Mouse (Mus musculus) midbrain, embryonic 16.5 days (tissue): ENCODE measurements around the gene 9930021J03Rik. TPM values are rescaled to one million over a fixed set of nuclear protein-coding genes. Genes with fewer than 3 reads are reported as not detected.

Experiments
- ATAC-seq: fragments of 200-750 bp; cut with Nextera tagmentation; 2 replicates; pipeline ENCODE4 v1.8.0; 2017; ENCODE audit warnings: moderate TSS enrichment
- H3K27ac ChIP-seq: fragments of 300-500 bp; sonication (generic); 2 replicates; pipeline ENCODE4 v1.5.1; 2014; ENCODE audit warnings: mild to moderate bottlenecking, low read length, mixed read lengths
- H3K27me3 ChIP-seq: fragments of 300-500 bp; sonication (generic); 2 replicates; pipeline ENCODE4 v1.6.1; 2014; ENCODE audit warnings: low read depth, low read length, mixed read lengths; ENCODE audit not compliant: control insufficient read depth, insufficient read depth
- H3K36me3 ChIP-seq: fragments of 300-500 bp; sonication (generic); 2 replicates; pipeline ENCODE4 v1.6.1; 2014; ENCODE audit warnings: mild to moderate bottlenecking, low read length, moderate library complexity, mixed read lengths; ENCODE audit not compliant: control insufficient read depth, insufficient read depth
- H3K4me1 ChIP-seq: fragments of 300-500 bp; sonication (generic); 2 replicates; pipeline ENCODE4 v1.6.1; 2014; ENCODE audit warnings: mild to moderate bottlenecking, low read length, mixed read lengths; ENCODE audit not compliant: control insufficient read depth, insufficient read depth
- H3K4me2 ChIP-seq: fragments of 300-500 bp; sonication (generic); 2 replicates; pipeline ENCODE4 v1.6.1; 2014; ENCODE audit warnings: mild to moderate bottlenecking, low read length, mixed read lengths
- H3K4me3 ChIP-seq: fragments of 300-500 bp; sonication (generic); 2 replicates; pipeline ENCODE4 v1.5.1; 2014; ENCODE audit warnings: low read depth, mild to moderate bottlenecking, low read length, moderate library complexity, mixed read lengths
- H3K9ac ChIP-seq: fragments of 300-500 bp; sonication (generic); 2 replicates; pipeline ENCODE4 v1.6.1; 2014; ENCODE audit warnings: low read depth, low read length, mixed read lengths
- H3K9me3 ChIP-seq: fragments of 300-500 bp; sonication (generic); replicated peaks from 2 replicates; pipeline ENCODE4 v1.6.1; 2014; ENCODE audit warnings: mild to moderate bottlenecking, low read length, mixed read lengths; ENCODE audit not compliant: control insufficient read depth, poor library complexity, severe bottlenecking
- WGBS: fragments of 180-500 bp; shearing (Covaris S2); extraction: QIAGEN DNeasy Blood & Tissue Kit; methylation state at CpG from one replicate; pipeline ENCODE4 v1.1.7; 2014; 5-methylcytosine and 5-hydroxymethylcytosine counted together
- polyA plus RNA-seq: library from polyadenylated mRNA; unstranded; fragments of >200 nt; fragmentation: Nextera tagmentation; extraction: Ambion mirVana; gene quantifications from 2 replicates; pipeline ENCODE4 v1.2.1, GENCODE M21; 2015

Gene 9930021J03Rik
- polyA plus RNA-seq, 1 experiment from 2014 or later = 6.5 TPM

DNA sequence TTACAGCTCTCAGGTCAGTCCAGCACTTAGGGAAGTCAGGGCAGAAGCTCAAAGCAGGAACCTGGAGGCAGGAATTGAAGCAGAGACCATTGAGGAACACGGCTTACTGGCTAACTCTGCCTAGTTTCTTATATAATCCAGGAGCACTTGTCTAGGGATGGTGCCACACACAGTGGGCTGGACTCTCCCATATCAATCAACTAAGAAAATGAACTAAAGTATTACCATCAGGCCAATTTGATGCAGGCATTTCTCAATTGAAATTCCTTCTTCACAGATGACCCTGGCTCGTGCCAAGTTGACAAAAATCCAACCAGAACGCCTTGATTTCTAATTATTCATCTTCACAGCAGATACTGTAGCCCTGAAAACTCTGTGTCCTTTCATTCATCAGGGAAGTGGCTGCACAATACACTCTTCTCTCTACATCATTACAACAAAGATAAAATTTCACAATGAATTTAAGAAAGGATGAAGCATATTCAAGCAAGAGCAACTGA is 32.9 kb upstream of the 9930021J03Rik start:
- H3K27me3 ChIP-seq = no peaks in the 10 kb centered on the region
- WGBS = 85% methylated on average over 3 of the region's 3 CpGs
- H3K4me3 ChIP-seq = no peak overlapping the region
- H3K9me3 ChIP-seq = no peaks in the 10 kb centered on the region
- no peak overlapping the region for H3K9ac ChIP-seq
- H3K36me3 ChIP-seq = no peaks in the 10 kb centered on the region
- ATAC-seq = no peak
- no peak overlapping the region for H3K4me2 ChIP-seq
- H3K27ac ChIP-seq = no peak overlapping the region
- peaks cover 4% of the 10 kb centered on the region for H3K4me1 ChIP-seq

DNA sequence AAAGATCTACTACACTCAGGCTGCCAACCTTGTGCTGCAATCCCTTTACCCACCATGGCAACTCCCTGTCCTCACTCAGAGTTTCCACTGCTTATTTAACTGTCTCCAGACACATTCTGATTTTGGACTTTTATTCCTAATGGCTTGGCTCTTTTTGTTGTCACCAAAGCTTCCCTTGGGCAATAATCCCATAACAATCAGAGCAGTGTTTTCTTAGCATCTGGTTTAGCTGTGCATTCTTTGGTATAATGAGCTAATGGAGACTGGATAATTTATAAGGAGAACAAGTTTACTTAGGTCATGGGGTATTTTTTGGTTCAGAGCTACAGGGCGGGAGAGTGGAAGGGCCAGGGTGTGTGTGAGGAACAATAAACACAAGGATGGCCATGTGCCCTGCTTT is 32.4 kb upstream of the 9930021J03Rik start:
- H3K27ac ChIP-seq = no peak overlapping the region
- no peak for ATAC-seq
- no peak overlapping the region for H3K4me3 ChIP-seq
- H3K4me1 ChIP-seq = 0 out of 2 replicates have a peak, but pooled peaks cover 2% of the 10 kb centered on the region
- H3K27me3 ChIP-seq = no peaks in the 10 kb centered on the region
- H3K9me3 ChIP-seq = no peaks in the 10 kb centered on the region
- 42% methylated on average over 1 of the region's 1 CpGs for WGBS
- no peak overlapping the region for H3K4me2 ChIP-seq
- no peaks in the 10 kb centered on the region for H3K36me3 ChIP-seq
- H3K9ac ChIP-seq = no peak overlapping the region

DNA sequence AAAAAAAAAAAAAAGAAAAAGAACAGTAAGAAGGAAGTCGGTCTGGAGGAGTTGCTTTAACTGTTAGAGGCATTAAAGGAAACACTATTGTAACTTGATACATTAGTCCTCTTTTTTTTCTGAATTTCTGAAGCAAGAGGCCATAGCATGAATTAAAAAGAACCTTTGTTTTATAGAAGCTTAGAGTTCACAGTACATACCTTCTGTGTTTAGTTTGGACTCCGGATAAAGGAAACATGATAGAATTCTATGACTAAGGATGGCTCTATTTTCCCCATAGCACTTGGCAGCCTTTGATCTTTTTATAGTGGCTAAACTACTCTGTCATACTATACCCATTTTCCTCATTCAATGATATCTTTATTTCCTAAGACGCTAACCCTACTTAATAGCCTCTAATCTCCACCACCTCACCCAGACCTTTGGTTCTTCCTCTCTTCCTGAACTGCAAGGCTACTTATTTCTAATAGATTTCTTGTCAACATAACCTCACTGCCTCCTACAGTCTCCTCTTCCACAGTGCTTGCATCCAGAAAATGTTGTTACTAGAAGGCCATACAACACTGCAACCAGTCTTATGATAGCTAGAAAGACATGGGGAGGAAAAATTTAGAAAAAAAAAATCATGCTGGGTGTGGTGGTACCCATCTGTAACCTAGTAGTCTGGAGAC is 29.7 kb upstream of the 9930021J03Rik start:
- Histone ChIP-seq H3K4me1 (no peaks in the 10 kb centered on the region), H3K4me3 (no peak overlapping the region), H3K27me3 (no peaks in the 10 kb centered on the region), H3K27ac (no peak overlapping the region), H3K9me3 (no peaks in the 10 kb centered on the region), H3K9ac (no peak overlapping the region), H3K36me3 (no peaks in the 10 kb centered on the region), H3K4me2 (no peak overlapping the region)
- ATAC-seq = no peak
- WGBS = 72% methylated on average over 3 of the region's 3 CpGs

DNA sequence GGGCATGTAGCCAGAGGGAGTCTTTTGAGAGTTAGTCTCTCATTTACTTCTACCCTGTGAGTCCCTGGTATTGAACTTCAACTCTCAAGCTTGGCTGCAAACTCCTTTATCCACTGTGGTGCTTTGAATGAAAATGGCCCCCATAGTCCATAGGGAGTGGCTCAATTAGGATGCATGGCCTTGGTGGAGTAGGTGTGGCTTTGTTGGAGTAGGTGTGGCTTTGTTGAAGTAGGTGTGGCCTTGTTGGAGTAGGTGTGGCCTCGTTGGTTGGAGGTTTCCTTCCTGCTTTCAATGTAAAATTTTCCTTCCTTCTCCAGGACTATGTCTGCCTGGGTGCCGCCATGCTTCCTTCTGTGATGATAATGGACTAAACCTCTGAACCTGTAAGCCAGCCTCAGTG is 25.1 kb upstream of the 9930021J03Rik start:
- H3K9ac ChIP-seq = no peak overlapping the region
- no peak overlapping the region for H3K27ac ChIP-seq
- no peak overlapping the region for H3K4me3 ChIP-seq
- H3K27me3 ChIP-seq = no peaks in the 10 kb centered on the region
- 78% methylated on average over 2 of the region's 2 CpGs for WGBS
- no peaks in the 10 kb centered on the region for H3K9me3 ChIP-seq
- no peak for ATAC-seq
- no peak overlapping the region for H3K4me2 ChIP-seq
- H3K36me3 ChIP-seq = no peaks in the 10 kb centered on the region
- no peaks in the 10 kb centered on the region for H3K4me1 ChIP-seq

DNA sequence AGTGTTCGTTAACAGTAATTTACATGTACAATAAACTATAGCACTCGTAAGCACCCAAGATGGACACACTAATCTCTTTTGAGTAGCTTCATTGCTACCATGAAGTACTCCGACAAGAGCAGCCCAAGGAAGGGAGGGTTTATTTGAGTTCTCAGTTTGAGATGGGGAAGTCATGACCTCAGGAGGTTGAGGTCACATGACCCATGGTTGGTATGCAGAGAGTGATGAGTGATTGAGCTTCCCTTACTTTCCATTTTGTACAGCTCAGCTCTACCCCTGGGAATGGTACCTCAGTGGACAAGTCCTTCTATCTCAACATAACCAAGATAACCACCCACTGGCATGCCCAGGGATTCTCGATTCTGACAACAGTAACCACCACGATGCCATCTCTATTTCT is 22.8 kb upstream of the 9930021J03Rik start:
- Histone ChIP-seq H3K4me1 (no peaks in the 10 kb centered on the region), H3K4me3 (no peak overlapping the region), H3K27me3 (no peaks in the 10 kb centered on the region), H3K4me2 (no peak overlapping the region), H3K9ac (no peak overlapping the region), H3K27ac (no peak overlapping the region), H3K9me3 (no peaks in the 10 kb centered on the region), H3K36me3 (no peaks in the 10 kb centered on the region)
- WGBS = 76% methylated on average over 5 of the region's 5 CpGs
- ATAC-seq = no peak

DNA sequence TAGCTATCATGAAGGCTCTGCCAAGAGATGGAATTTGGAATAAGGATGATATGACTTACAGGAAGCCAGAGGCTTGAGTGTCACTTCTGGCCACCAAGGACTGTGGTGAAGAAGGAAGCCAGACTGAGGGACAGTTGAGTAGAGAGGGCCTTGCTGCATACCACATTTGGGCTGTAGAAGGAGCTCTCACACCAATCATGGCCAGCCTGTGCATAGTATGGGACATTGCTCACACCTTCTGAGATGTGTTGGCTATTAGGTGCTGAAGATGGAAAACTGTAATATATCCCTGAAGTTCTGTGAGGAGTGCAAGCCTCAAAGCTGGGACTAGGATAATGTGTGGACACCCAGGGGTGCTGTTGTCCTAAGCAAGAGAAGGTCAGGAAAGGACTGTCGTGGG is 20.9 kb upstream of the 9930021J03Rik start:
- Histone ChIP-seq H3K4me3 (no peak overlapping the region), H3K9ac (no peak overlapping the region), H3K36me3 (no peaks in the 10 kb centered on the region), H3K27me3 (no peaks in the 10 kb centered on the region), H3K4me1 (no peaks in the 10 kb centered on the region), H3K27ac (no peak overlapping the region), H3K4me2 (no peak overlapping the region), H3K9me3 (no peaks in the 10 kb centered on the region)
- WGBS = 88% methylated on average over 1 of the region's 1 CpGs
- peak; percentile 91 for ATAC-seq

DNA sequence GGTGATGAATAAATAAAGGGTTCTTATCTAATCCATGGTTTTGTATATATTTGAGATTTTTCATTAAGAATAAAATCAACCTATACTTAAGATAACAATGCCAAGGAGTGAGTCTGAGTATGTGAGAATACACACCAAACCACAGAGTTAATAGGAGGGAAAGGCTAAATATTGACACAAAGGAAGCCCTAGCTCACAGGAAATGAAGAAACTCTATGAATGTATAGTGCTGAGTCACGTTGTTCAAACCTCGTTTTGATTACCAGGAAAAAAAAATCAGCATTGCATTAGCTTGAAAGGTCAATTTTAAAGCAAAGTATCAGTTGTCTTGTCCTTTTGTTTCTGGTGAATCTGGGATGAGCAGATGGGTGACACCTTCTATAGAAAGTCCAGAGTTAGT is 19.2 kb upstream of the 9930021J03Rik start:
- no peak for ATAC-seq
- WGBS = 65% methylated on average over 2 of the region's 2 CpGs
- Histone ChIP-seq H3K27me3 (no peaks in the 10 kb centered on the region), H3K9me3 (no peaks in the 10 kb centered on the region), H3K36me3 (no peaks in the 10 kb centered on the region), H3K4me1 (no peaks in the 10 kb centered on the region), H3K4me3 (no peak overlapping the region), H3K4me2 (no peak overlapping the region), H3K27ac (no peak overlapping the region), H3K9ac (no peak overlapping the region)

DNA sequence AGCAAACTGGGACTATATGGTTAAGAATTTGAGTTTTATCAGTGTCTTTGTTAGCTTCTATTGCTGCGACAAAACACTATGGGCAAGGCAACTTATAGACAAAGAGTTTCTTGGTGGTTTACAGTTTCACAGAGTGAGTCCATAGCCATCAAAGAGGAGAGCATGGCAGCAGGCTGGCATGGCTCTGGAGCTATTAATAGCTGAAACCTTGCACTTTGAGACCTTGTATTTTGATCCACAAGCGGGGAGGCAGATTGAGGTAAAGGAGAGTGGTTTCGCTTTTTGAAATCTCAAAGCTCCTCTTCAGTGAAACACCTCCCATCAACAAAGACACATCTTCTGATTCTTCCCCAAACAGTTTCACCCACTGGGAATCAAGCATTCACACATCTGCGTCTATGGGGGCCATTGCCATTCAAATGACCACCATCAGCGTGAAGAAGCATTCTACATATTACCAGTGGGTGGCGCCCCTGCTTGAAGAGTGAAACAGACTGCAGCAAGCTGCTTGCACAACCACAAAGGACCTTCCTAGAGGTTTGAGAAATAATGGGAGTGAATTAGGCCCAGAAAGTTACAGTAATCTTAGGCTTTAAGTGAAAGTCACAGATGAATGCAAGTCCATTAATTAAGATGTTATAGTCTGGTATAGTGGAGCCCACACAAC is 18.4 kb upstream of the 9930021J03Rik start:
- Histone ChIP-seq H3K4me2 (no peak overlapping the region), H3K9me3 (no peaks in the 10 kb centered on the region), H3K27ac (no peak overlapping the region), H3K9ac (no peak overlapping the region), H3K27me3 (no peaks in the 10 kb centered on the region), H3K4me1 (no peaks in the 10 kb centered on the region), H3K4me3 (no peak overlapping the region), H3K36me3 (no peaks in the 10 kb centered on the region)
- no peak for ATAC-seq
- 46% methylated on average over 6 of the region's 6 CpGs for WGBS

DNA sequence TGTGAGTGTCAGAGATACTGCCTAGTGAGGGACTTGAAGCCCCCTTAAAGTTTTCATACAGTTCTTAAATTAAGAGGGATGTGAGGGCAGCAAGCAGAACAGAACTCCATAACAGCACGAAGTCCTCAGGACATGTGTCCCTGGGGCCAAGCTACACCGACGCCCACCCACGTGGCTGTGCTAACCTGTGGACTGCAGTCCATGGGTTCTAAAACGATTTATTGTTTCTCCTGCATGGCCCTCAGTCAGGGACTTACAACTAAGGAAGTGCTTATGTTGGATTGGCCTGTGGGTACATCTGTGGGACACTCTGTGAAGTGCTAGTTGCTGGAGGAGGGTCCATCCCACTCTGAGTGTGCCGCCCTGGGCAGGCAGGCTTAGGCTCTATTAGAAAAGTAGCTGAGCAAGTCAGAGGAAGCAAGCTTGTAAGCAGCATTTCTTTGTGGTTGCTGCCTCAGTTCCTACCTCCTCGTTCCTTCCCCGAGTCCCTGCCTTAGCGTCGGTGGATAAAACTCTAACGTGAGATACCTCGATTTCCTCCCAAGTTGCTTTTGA is 17.7 kb upstream of the 9930021J03Rik start:
- Histone ChIP-seq H3K36me3 (no peaks in the 10 kb centered on the region), H3K27me3 (no peaks in the 10 kb centered on the region), H3K4me2 (no peak overlapping the region), H3K4me1 (no peaks in the 10 kb centered on the region), H3K9me3 (no peaks in the 10 kb centered on the region), H3K9ac (no peak overlapping the region), H3K4me3 (no peak overlapping the region), H3K27ac (no peak overlapping the region)
- ATAC-seq = no peak
- 69% methylated on average over 12 of the region's 12 CpGs for WGBS
